Mouse (Mus musculus): ENCODE results near the gene Poc1a. TPM values are rescaled to one million over a fixed set of nuclear protein-coding genes. Genes with fewer than 3 reads are reported as not detected.

The Poc1a gene
- polyA plus RNA-seq, 1 experiment from 2014 or later: 32.0 TPM

- H3K4me2 ChIP-seq: no peak overlapping the region
- no peak overlapping the region for H3K4me3 ChIP-seq
- no peaks in the 10 kb centered on the region for H3K27me3 ChIP-seq
- WGBS: 60% methylated on average over 3 of the region's 3 CpGs
- no peak overlapping the region for H3K9ac ChIP-seq
- no peaks in the 10 kb centered on the region for H3K36me3 ChIP-seq
- ATAC-seq (ENCODE audit: borderline replicate concordance, extremely low read depth, low FRiP score, low TSS enrichment): no peak
- H3K4me1 ChIP-seq: peaks cover 27% of the 10 kb centered on the region
- no peaks in the 10 kb centered on the region for H3K9me3 ChIP-seq
- no peak overlapping the region for H3K27ac ChIP-seq
Observed at GRCm38 (mm10) chr9:106357167-106357566, 76.3 kb downstream of the Poc1a start.

DNA sequence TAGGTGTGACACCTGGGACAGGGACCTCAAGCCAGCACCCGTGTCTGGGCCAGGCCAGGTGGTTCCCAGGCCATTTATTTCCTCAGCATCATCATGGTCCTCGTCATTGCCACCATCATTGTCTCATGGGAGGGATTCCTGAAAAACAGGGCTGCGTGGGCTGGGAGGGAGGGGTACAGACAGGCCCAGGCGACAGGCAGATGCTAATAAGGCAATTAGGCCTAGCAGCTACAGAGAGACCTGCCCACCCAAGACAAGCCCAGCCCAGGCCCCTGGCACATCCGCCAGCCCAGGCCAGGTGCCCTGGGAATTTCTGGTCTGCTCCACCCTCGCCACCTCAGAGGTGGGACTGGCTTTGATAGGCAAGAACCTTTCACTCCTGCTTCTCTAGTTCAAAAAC is 78.4 kb downstream of the Poc1a start:
- H3K4me2 ChIP-seq: no peak overlapping the region
- H3K36me3 ChIP-seq: no peaks in the 10 kb centered on the region
- H3K4me3 ChIP-seq: no peak overlapping the region
- no peak for ATAC-seq (ENCODE audit: borderline replicate concordance, extremely low read depth, low FRiP score, low TSS enrichment)
- no peaks in the 10 kb centered on the region for H3K27me3 ChIP-seq
- H3K9ac ChIP-seq: no peak overlapping the region
- 76% methylated on average over 6 of the region's 6 CpGs for WGBS
- peaks cover 13% of the 10 kb centered on the region for H3K4me1 ChIP-seq
- H3K9me3 ChIP-seq: no peaks in the 10 kb centered on the region
- H3K27ac ChIP-seq: no peak overlapping the region

GRCm38 (mm10) chr9:106361140-106361539 is 80.3 kb downstream of the Poc1a start:
- ATAC-seq (ENCODE audit: borderline replicate concordance, extremely low read depth, low FRiP score, low TSS enrichment): no peak
- H3K9me3 ChIP-seq: no peaks in the 10 kb centered on the region
- H3K4me3 ChIP-seq: no peak overlapping the region
- peaks cover 12% of the 10 kb centered on the region for H3K4me1 ChIP-seq
- no peak overlapping the region for H3K27ac ChIP-seq
- WGBS: 78% methylated on average over 6 of the region's 6 CpGs
- no peak overlapping the region for H3K9ac ChIP-seq
- H3K27me3 ChIP-seq: no peaks in the 10 kb centered on the region
- H3K4me2 ChIP-seq: no peak overlapping the region
- no peaks in the 10 kb centered on the region for H3K36me3 ChIP-seq

- H3K9ac ChIP-seq: no peak overlapping the region
- no peak for ATAC-seq (ENCODE audit: borderline replicate concordance, extremely low read depth, low FRiP score, low TSS enrichment)
- no peaks in the 10 kb centered on the region for H3K36me3 ChIP-seq
- no peak overlapping the region for H3K4me3 ChIP-seq
- no peaks in the 10 kb centered on the region for H3K9me3 ChIP-seq
- H3K27ac ChIP-seq: peak overlapping the region; percentile 73
- no peak overlapping the region for H3K4me2 ChIP-seq
- 59% methylated on average over 7 of the region's 7 CpGs for WGBS
- H3K27me3 ChIP-seq: no peaks in the 10 kb centered on the region
- H3K4me1 ChIP-seq: peaks cover 22% of the 10 kb centered on the region
Observed at GRCm38 (mm10) chr9:106365333-106365732, 84.5 kb downstream of the Poc1a start.

- Histone ChIP-seq H3K9ac (no peak overlapping the region), H3K27ac (peak overlapping the region; percentile 98; the same call in 1 of the 2 replicates), H3K36me3 (0 out of 2 replicates have a peak, but pooled peaks cover 3% of the 10 kb centered on the region), H3K4me3 (no peak overlapping the region), H3K4me1 (peaks cover 30% of the 10 kb centered on the region), H3K27me3 (no peaks in the 10 kb centered on the region), H3K4me2 (peak overlapping the region; percentile 99; the same call in 1 of the 2 replicates), H3K9me3 (no peaks in the 10 kb centered on the region)
- ATAC-seq (ENCODE audit: borderline replicate concordance, extremely low read depth, low FRiP score, low TSS enrichment): no peak
- 27% methylated on average over 1 of the region's 1 CpGs for WGBS
Observed at GRCm38 (mm10) chr9:106366188-106366587, 85.3 kb downstream of the Poc1a start.

DNA sequence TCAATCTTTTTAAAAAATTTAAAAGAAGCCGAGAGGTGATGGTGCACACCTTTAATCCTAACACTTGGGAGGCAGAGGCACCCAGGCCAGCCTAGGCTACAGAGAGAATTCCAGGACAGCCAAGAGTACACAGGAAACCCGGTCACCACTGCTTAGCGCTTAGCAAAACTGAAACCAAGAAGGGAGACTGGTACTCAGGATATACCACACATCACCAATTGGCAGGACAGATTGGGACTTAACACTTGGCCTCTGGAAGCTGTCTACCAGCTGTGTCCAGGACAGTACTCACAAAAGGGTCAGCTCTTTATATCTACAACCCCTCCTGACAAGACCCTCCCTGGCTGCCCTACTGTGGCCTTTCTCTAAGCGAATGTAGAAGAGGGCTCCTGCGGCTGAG is 86.1 kb downstream of the Poc1a start:
- Histone ChIP-seq H3K4me2 (peak overlapping the region; percentile 99), H3K9ac (peak overlapping the region; percentile 60), H3K27me3 (no peaks in the 10 kb centered on the region), H3K36me3 (0 out of 2 replicates have a peak, but pooled peaks cover 3% of the 10 kb centered on the region), H3K4me3 (peak overlapping the region; percentile 98), H3K9me3 (no peaks in the 10 kb centered on the region), H3K27ac (peak overlapping the region; percentile 98), H3K4me1 (peaks cover 38% of the 10 kb centered on the region)
- WGBS: 14% methylated on average over 5 of the region's 5 CpGs
- no peak for ATAC-seq (ENCODE audit: borderline replicate concordance, extremely low read depth, low FRiP score, low TSS enrichment)

- Histone ChIP-seq H3K4me2 (peak overlapping the region; percentile 99), H3K4me3 (peak overlapping the region; percentile 98), H3K27ac (peak overlapping the region; percentile 98), H3K27me3 (no peaks in the 10 kb centered on the region), H3K9me3 (no peaks in the 10 kb centered on the region), H3K4me1 (peaks cover 45% of the 10 kb centered on the region), H3K9ac (peak overlapping the region; percentile 93), H3K36me3 (peaks cover 8% of the 10 kb centered on the region; the same call in 1 of the 2 replicates)
- peak; percentile 93 for ATAC-seq (ENCODE audit: borderline replicate concordance, extremely low read depth, low FRiP score, low TSS enrichment)
- WGBS: under 1% methylated on average over 36 of the region's 36 CpGs
Observed at GRCm38 (mm10) chr9:106367592-106368111, 86.8 kb downstream of the Poc1a start.

- WGBS: under 1% methylated on average over 53 of the region's 57 CpGs
- Histone ChIP-seq H3K36me3 (peaks cover 13% of the 10 kb centered on the region; the same call in 1 of the 2 replicates), H3K27me3 (no peaks in the 10 kb centered on the region)
Observed at GRCm38 (mm10) chr9:106368112-106368717, 87.4 kb downstream of the Poc1a start, which contains the start of gene Dusp7. TSS of gene Dusp7 (plus strand) at chr9:106368632.

GRCm38 (mm10) chr9:106368831-106369501 is 88.1 kb downstream of the Poc1a start:
- peak overlapping the region; percentile 99 for H3K4me2 ChIP-seq
- peaks cover 21% of the 10 kb centered on the region for H3K36me3 ChIP-seq
- WGBS: under 1% methylated on average over 55 of the region's 72 CpGs
- peak; percentile 19; the same call in 1 of the 2 replicates for ATAC-seq (ENCODE audit: borderline replicate concordance, extremely low read depth, low FRiP score, low TSS enrichment)
- peaks cover 48% of the 10 kb centered on the region for H3K4me1 ChIP-seq
- H3K27me3 ChIP-seq: no peaks in the 10 kb centered on the region
- H3K27ac ChIP-seq: peak overlapping the region; percentile 98
- H3K9me3 ChIP-seq: no peaks in the 10 kb centered on the region
- H3K4me3 ChIP-seq: peak overlapping the region; percentile 98
- H3K9ac ChIP-seq: peak overlapping the region; percentile 93

More at GRCm38 (mm10) chr9:106368112-106368717, 87.4 kb downstream of the Poc1a start, which contains the start of gene Dusp7:
- H3K4me1 ChIP-seq: peaks cover 48% of the 10 kb centered on the region
- peak; percentile 78 for ATAC-seq (ENCODE audit: borderline replicate concordance, extremely low read depth, low FRiP score, low TSS enrichment)
- H3K4me2 ChIP-seq: peak within 1 kb of the TSS; percentile 99
- no peaks in the 10 kb centered on the region for H3K9me3 ChIP-seq
- H3K4me3 ChIP-seq: peak within 1 kb of the TSS; percentile 98
- peak within 1 kb of the TSS; percentile 98 for H3K27ac ChIP-seq
- H3K9ac ChIP-seq: peak within 1 kb of the TSS; percentile 93

DNA sequence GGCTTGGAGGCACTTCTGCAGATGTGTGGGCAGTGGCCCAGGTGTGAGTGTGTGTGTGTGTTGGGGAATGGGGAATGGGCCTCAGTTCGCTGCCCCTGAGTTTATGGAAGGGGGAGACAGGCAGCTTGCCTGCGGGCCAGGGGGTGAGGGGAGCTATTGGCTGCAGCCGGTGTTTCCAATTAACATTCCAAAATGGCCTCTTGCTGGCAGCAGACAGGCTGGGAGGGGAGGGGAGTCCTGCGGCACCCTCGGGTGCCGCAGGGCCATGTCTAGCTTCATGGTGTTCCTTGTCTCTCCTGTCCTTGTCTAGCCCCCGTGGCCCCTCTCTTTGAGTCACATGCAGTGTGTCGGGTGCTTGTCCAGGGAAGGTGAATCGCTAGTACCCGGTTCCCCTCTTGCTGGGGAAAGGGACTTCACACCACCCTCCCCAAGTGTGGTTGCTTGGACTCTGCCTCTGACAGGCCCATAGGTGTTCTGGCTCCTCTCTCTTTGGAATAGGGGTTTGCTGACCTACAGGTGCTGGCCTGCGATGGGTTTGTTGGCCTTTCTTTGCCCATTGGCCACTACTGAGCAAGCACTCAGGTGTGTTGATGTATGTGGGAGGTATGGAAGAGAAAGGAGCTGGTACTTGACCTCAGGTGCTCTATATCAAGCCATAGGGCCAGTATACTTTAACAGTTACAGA is 89.1 kb downstream of the Poc1a start:
- WGBS: 6% methylated on average over 11 of the region's 11 CpGs
- no peak for ATAC-seq (ENCODE audit: borderline replicate concordance, extremely low read depth, low FRiP score, low TSS enrichment)
- peak overlapping the region; percentile 98 for H3K27ac ChIP-seq
- peaks cover 45% of the 10 kb centered on the region for H3K4me1 ChIP-seq
- no peaks in the 10 kb centered on the region for H3K9me3 ChIP-seq
- peak overlapping the region; percentile 99 for H3K4me2 ChIP-seq
- peak overlapping the region; percentile 93 for H3K9ac ChIP-seq
- peaks cover 23% of the 10 kb centered on the region for H3K36me3 ChIP-seq
- no peaks in the 10 kb centered on the region for H3K27me3 ChIP-seq
- peak overlapping the region; percentile 98 for H3K4me3 ChIP-seq

GRCm38 (mm10) chr9:106370620-106371383 is 89.9 kb downstream of the Poc1a start:
- Histone ChIP-seq H3K4me2 (peak overlapping the region; percentile 99), H3K9me3 (no peaks in the 10 kb centered on the region), H3K36me3 (peaks cover 23% of the 10 kb centered on the region), H3K4me1 (peaks cover 42% of the 10 kb centered on the region), H3K4me3 (peak overlapping the region; percentile 98), H3K9ac (peak overlapping the region; percentile 93; the same call in 1 of the 2 replicates), H3K27me3 (no peaks in the 10 kb centered on the region), H3K27ac (peak overlapping the region; percentile 80)
- no peak for ATAC-seq (ENCODE audit: borderline replicate concordance, extremely low read depth, low FRiP score, low TSS enrichment)
- 77% methylated on average over 30 of the region's 30 CpGs for WGBS

All from lung, embryonic 15.5 days (tissue).